Mouse (Mus musculus) retina, postnatal 7 days (tissue): ENCODE measurements around the gene Galc.
"Not testable (repeated sequence)": the region's sequence is repeated elsewhere in the genome, so short reads cannot be mapped to it uniquely, and the experiment has no call there.

Source experiments
- DNase-seq: peaks from one replicate; pipeline ENCODE4 v3.0.0-alpha.2; 2012; ENCODE audit warnings: low read depth, low spot score

Galc gene

GRCm38 (mm10) chr12:98255373-98255995 lies 3.8 kb downstream of the Galc start:
- DNase-seq = no peak

DNA sequence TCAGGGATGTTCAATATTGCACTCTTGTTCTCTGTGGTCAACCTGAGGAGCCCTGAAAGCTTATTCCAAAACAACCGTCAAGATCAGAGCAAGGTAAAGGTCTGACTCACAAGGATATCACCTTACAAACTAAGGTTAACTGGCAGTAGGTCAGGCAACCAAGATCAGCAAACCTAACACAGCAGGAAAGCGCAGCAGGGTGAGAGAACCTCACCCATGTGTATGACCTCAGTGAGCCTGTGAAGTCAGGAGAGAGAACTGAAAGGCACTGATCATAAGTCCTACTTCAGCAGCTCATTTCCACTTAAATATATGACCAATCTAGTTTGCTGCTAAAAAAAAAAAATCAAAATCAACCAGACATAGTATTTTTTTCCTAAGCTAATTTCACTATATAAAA lies 6.8 kb downstream of the Galc start:
- DNase-seq = no peak

GRCm38 (mm10) chr12:98250327-98250726 lies 8.9 kb downstream of the Galc start:
- DNase-seq = no peak

GRCm38 (mm10) chr12:98249671-98250070 lies 9.6 kb downstream of the Galc start:
- DNase-seq = no peak

DNA sequence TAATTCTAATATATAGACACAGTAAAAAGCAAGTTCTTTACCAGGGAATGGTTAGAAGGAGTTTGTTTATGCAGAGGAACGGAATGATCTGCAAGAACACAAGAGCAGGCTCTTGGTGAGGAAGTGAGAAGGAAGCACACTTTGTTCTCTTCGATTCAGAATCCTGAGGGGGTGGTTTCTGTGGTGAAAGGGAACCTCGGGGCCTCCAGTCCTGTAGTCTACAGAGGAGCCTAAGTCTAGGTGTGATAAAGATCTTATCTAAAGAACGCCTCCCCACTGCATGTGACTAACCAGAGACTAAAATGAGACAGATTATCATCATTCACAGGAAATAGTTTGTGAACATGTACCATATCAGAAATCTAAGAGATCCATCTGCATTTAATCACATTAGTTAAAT lies 12.4 kb downstream of the Galc start:
- DNase-seq = no peak

DNA sequence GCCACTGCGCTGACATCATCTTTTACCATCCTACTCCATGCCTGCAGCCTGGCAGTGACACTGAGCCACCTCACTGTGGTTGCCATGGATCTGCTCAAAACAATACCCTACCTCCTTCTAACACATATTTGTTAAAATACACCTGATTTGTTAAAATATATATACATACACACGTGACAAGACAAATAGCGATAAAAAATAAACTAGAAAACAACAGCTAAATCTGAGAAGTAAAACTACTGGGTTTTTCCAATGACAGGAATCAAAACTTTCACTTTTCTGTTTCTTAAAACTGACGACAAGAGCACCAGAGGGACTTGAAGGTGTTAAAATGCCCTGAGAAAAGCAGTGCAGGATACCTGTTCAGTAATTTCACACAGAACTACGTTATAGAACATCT lies 14.4 kb downstream of the Galc start:
- DNase-seq = no peak

- DNase-seq = no peak
These were observed 15.1 kb downstream of the Galc start for GRCm38 (mm10) chr12:98244161-98244560.

DNA sequence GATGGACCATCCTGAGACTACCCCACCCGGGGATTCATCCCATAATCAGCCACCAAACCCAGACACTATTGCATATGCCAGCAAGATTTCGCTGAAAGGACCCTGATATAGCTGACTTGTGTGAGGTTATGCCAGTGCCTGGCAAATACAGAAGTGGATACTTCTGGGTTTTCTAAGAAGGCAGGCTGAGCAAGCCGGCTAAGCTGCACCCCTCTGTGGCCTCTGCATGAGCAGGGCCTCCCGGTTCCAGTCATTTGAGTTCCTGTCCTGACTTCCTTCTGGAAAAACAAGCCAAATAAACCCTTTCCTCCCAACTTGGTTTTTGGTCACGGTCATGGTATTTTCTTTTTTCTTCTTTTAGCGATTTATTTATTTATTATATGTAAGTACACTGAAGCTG lies 20.8 kb downstream of the Galc start:
- not testable (repeated sequence) for DNase-seq

DNA sequence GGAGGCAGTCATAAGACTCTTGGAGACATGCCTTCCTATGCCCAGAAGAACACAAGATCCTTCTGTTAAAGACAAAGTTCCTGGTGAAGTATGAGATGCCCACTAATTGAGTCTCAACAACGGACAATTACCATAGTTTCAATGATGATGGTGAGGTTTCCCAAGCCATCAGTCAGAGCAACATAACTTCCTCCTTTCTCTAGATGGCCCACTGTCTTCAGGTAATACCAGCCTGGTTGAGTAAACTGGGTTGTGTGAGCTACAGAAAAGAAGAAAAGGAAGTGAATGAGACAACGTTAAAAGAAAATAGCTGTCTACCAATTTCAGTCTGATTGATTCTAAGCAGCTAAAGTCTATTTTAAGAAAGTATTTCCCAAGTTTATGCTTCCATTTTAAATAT lies 32.2 kb downstream of the Galc start:
- no peak for DNase-seq

DNA sequence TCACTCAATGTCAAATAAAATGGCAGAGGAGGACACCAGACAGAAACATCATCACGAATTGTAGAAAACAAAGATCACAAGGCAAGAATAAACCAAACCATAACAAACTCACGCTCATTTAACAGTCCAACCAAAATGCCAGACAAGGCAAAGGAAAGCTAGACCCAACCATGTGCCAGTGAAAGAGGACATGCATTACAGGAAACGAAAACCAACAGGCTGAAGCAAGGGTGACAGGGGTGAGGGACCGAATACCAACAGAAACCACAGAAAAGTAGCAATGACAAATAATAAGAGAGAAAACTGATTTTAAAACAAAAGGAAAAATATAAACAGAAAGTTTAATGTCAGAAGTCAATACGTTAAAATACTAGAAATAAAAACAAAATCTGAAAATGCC lies 36.0 kb downstream of the Galc start:
- DNase-seq = no peak

- DNase-seq = no peak
These were observed 42.8 kb downstream of the Galc start for GRCm38 (mm10) chr12:98216432-98216831.

DNA sequence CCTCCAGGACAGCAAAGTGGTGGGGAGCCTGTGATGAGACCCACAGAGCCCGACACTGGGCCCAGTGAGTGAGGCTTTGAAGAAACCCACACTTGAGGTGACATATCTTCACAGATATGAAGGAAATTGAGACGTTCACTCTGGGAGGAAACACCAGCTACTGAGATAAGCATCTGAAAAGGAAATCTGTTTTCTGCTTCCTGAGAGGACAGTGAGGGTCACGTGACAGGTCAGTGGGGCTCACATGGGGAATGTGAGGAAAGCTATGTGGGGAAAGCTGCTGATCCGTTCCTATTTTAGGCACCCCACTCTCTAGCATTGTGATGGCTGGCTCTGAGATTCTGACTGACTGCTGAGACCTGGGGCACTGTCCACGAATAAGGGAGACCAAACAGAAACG lies 43.7 kb downstream of the Galc start:
- no peak for DNase-seq

DNA sequence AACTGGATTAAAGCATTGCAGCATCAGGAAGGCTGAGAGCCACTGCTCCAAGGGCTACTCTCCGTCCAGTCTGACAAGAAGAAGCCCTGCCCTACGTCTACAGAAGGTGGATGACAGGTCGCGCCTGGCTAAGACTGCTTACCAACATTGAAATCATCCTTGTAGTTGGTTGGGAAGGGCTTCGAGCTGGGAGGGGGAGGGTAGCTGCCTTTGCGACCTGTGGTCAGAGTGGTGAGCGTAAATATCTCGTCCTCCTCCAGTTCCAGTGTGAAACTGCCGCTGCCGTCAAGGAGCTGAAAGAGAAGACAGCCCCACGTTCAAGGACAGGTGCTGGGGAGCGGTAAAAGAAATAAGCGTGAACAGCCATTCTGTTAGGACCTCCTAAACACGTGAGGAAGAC lies 45.1 kb downstream of the Galc start:
- no peak for DNase-seq

GRCm38 (mm10) chr12:98213791-98214190 lies 45.5 kb downstream of the Galc start:
- DNase-seq = no peak

- DNase-seq = no peak
These were observed 45.9 kb downstream of the Galc start for GRCm38 (mm10) chr12:98213332-98213731.

- peak; percentile 24 for DNase-seq
These were observed 46.6 kb downstream of the Galc start for GRCm38 (mm10) chr12:98212457-98213175.

GRCm38 (mm10) chr12:98210495-98210894 lies 48.8 kb downstream of the Galc start:
- DNase-seq = no peak

DNA sequence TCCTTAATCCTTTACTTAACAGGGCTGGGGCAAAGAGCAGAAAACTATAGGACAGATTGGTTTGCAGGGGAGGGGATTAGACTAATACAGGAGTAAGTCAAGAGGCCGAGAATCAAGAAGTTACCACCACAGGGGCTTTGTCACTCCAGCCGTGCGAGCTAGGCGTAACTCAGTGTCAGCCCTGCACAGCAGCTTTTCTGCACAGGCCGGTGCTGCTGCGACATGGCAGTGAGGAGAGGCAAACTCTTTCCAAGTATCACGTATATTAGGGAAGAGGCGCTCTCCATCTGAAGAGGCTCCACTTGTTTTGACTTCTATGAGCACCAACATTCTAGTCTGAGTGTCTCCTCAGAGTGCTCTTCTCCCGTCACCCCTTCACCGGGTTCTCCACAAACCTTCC lies 51.2 kb downstream of the Galc start:
- no peak for DNase-seq

GRCm38 (mm10) chr12:98205450-98206051 lies 53.7 kb downstream of the Galc start:
- no peak for DNase-seq

- no peak for DNase-seq
These were observed 61.9 kb downstream of the Galc start for GRCm38 (mm10) chr12:98197401-98197800.

- DNase-seq = no peak
These were observed 69.1 kb downstream of the Galc start for GRCm38 (mm10) chr12:98190201-98190600.

DNA sequence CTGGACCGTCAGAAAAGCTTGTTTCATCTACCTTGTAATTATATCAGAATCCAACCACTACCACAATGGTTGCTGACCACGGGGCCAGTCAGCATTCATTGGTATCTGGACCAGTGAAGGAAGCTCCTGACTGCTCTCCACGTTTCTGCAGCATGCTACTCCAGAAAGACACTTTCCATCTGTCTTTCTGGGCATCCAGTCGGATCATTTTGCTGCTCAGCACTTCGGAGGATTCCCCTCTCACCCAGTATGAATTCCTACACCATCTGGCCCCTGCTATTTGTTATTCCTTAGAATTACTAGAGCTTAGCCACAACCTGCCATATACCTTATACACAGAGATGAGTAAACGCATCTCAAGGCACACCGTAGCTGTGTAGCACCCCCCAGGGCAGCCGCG lies 70.2 kb downstream of the Galc start:
- DNase-seq = no peak
